Comparison of ENCODE assay signal across 17 mouse cellular contexts in the genomic region with DNA sequence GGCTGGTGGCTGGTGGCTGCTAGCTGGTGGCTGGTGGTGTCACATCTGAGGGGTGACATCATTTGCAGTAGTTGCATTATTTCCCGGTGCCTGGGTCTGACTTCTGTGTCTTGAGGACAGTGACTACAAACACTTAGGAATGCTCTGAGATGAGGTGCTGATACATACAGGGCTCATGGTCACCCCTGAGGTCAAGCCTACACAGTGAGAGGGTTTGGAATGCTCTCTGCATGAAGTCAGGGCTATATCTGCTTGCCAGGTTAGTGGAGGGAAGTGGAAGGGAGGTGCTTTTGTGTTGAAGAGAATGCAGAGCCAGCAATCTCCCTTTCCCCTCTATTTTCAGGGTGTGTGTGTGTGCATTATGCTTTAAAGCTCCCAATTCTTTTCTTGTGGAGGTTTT.
DNase-seq lines count a peak whose midpoint lies in the region; ATAC-seq and TF ChIP-seq lines count a peak whose summit lies in the region.
"Had no signal": no experiment of that assay in that cellular context is flagged by ENCODE, and none has a peak within 500 bp of the region (broad histone marks: within the 10 kb centered on the region; RNA-seq: fewer than 3 reads in every experiment).

No protein-coding gene starts in this region.

- H3K9me3 ChIP-seq in lung, embryonic 16.5 days (ENCODE audit: control insufficient read depth, low read length), result no peaks in the 10 kb centered on the region
- no peaks in the 10 kb centered on the region for H3K9me3 ChIP-seq in heart, embryonic 10.5 days
- H3K9me3 ChIP-seq in forebrain, embryonic 16.5 days (ENCODE audit: control insufficient read depth, low read length), result no peaks in the 10 kb centered on the region
- H3K9me3 ChIP-seq: embryonic facial prominence, embryonic 13.5 days; forebrain, embryonic 12.5 days; neural tube, embryonic 15.5 days had no signal

- no peaks in the 10 kb centered on the region for H3K36me3 ChIP-seq in lung, embryonic 16.5 days (ENCODE audit: control insufficient read depth, insufficient read depth, low read length)
- H3K36me3 ChIP-seq in heart, embryonic 10.5 days, result no peaks in the 10 kb centered on the region
- H3K36me3 ChIP-seq in forebrain, embryonic 16.5 days (ENCODE audit: control insufficient read depth, insufficient read depth), result no peaks in the 10 kb centered on the region
- H3K36me3 ChIP-seq: embryonic facial prominence, embryonic 13.5 days; forebrain, embryonic 12.5 days; neural tube, embryonic 15.5 days had no signal

- no peak for TF ChIP-seq CTCF in lung, adult 2 months (IDR thresholded peaks at IDR 0.05; ENCODE audit: insufficient read depth, low read length)

- no peak overlapping the region for H3K4me2 ChIP-seq in lung, embryonic 16.5 days (ENCODE audit: low read depth, low read length)
- no peak overlapping the region for H3K4me2 ChIP-seq in forebrain, embryonic 16.5 days (ENCODE audit: low read length)
- H3K4me2 ChIP-seq: embryonic facial prominence, embryonic 13.5 days; forebrain, embryonic 12.5 days; liver, embryonic 11.5 days; neural tube, embryonic 15.5 days had no signal

- no peaks in the 10 kb centered on the region for H3K27me3 ChIP-seq in lung, embryonic 16.5 days (ENCODE audit: control insufficient read depth, insufficient read depth, low read depth, low read length)
- no peaks in the 10 kb centered on the region for H3K27me3 ChIP-seq in heart, embryonic 10.5 days (ENCODE audit: insufficient read depth, poor library complexity, severe bottlenecking)
- no peaks in the 10 kb centered on the region for H3K27me3 ChIP-seq in forebrain, embryonic 16.5 days (replicated peaks; ENCODE audit: control insufficient read depth, insufficient read depth, low read length)
- H3K27me3 ChIP-seq: embryonic facial prominence, embryonic 13.5 days; forebrain, embryonic 12.5 days; neural tube, embryonic 15.5 days had no signal

- 8% methylated on average over 1 of the region's 1 CpGs for WGBS in lung, embryonic 16.5 days
- 13% methylated on average over 1 of the region's 1 CpGs for WGBS in lung, adult 2 months
- WGBS in heart, embryonic 10.5 days, result 21% methylated on average over 1 of the region's 1 CpGs
- WGBS in forebrain, embryonic 16.5 days, result 78% methylated on average over 1 of the region's 1 CpGs

- H3K27ac ChIP-seq in lung, embryonic 16.5 days (ENCODE audit: low read length), result peak overlapping the region; percentile 68
- peak overlapping the region; percentile 60 for H3K27ac ChIP-seq in heart, embryonic 10.5 days
- no peak overlapping the region for H3K27ac ChIP-seq in forebrain, embryonic 16.5 days (ENCODE audit: low read length)
- H3K27ac ChIP-seq: embryonic facial prominence, embryonic 13.5 days; forebrain, embryonic 12.5 days; kidney, postnatal 0 days; macrophage; neural tube, embryonic 15.5 days had no signal

- TF ChIP-seq POLR2A in lung, adult 2 months (IDR thresholded peaks at IDR 0.05; ENCODE audit: borderline replicate concordance, extremely low read depth, low read depth, low read length), result no peak

- H3K9ac ChIP-seq in lung, embryonic 16.5 days (ENCODE audit: low read length), result no peak overlapping the region
- H3K9ac ChIP-seq in forebrain, embryonic 16.5 days (replicated peaks; ENCODE audit: low read depth, low read length), result no peak overlapping the region
- H3K9ac ChIP-seq: embryonic facial prominence, embryonic 13.5 days; forebrain, embryonic 12.5 days; neural tube, embryonic 15.5 days had no signal

- no peak overlapping the region for H3K4me3 ChIP-seq in lung, embryonic 16.5 days (ENCODE audit: low read length)
- H3K4me3 ChIP-seq in lung, adult 2 months (replicated peaks; ENCODE audit: extremely low read depth, low read depth, low read length), result no peak overlapping the region
- H3K4me3 ChIP-seq in heart, embryonic 10.5 days, result no peak overlapping the region
- no peak overlapping the region for H3K4me3 ChIP-seq in forebrain, embryonic 16.5 days (replicated peaks; ENCODE audit: low read length)
- H3K4me3 ChIP-seq: embryonic facial prominence, embryonic 13.5 days; forebrain, embryonic 12.5 days; neural tube, embryonic 15.5 days had no signal

- intact Hi-C loops in heart, postnatal 14 days (cut with DNase I), result no loop called here

- peak; percentile 71 for ATAC-seq in lung, embryonic 16.5 days (ENCODE audit: low read depth)
- no peak for ATAC-seq in forebrain, embryonic 16.5 days

- DNase-seq in heart, adult 18-20 months, result peak; percentile 61 to 62
- no peak for DNase-seq in heart, postnatal 14 days
- no peak for DNase-seq in lung, adult 2 months
- DNase-seq in heart, embryonic 10.5 days (ENCODE audit: low spot score), result no peak
- peak; percentile 12 for DNase-seq in mesoderm, embryonic 11.5 days (ENCODE audit: low read depth, low spot score)
- no peak for DNase-seq in left cerebral cortex, adult 18-20 months (ENCODE audit: low spot score in 2 of 2)
- DNase-seq: cerebellum, postnatal 36 days; gastrocnemius, postnatal 10 days; layer of hippocampus, adult 9-11 months had no signal

- H3K4me1 ChIP-seq in lung, embryonic 16.5 days (replicated peaks; ENCODE audit: control insufficient read depth, insufficient read depth, low read length), result peaks cover 10% of the 10 kb centered on the region
- peaks cover 4% of the 10 kb centered on the region for H3K4me1 ChIP-seq in lung, adult 2 months (ENCODE audit: control insufficient read depth, insufficient read depth, low read length)
- peaks cover 56% of the 10 kb centered on the region for H3K4me1 ChIP-seq in heart, embryonic 10.5 days
- no peaks in the 10 kb centered on the region for H3K4me1 ChIP-seq in forebrain, embryonic 16.5 days (replicated peaks; ENCODE audit: control insufficient read depth, insufficient read depth, low read length)

Comparison
In these comparisons a context has a peak if more than half of its experiments do, and no peak if none do; other contexts are left out.
1. DNase-seq: peak in heart, adult 18-20 months (2 of 2) and mesoderm, embryonic 11.5 days (single experiment); none in heart, postnatal 14 days (0 of 2), lung, adult 2 months (single experiment), heart, embryonic 10.5 days (single experiment) and left cerebral cortex, adult 18-20 months (0 of 2).